Mouse (Mus musculus) embryonic facial prominence, embryonic 15.5 days (tissue): ENCODE measurements around the gene Arl16. TPM values are rescaled to one million over a fixed set of nuclear protein-coding genes. Genes with fewer than 3 reads are reported as not detected.

Experiments used
- ATAC-seq: fragments of 200-750 bp; cut with Nextera tagmentation; 2 replicates; pipeline ENCODE4 v1.8.0; 2017; ENCODE audit warnings: low read depth, moderate TSS enrichment; ENCODE audit not compliant: insufficient number of reproducible peaks, low FRiP score, low TSS enrichment
- H3K27ac ChIP-seq: fragments of 300-500 bp; sonication (generic); replicated peaks from 2 replicates; pipeline ENCODE4 v1.5.1; 2015; ENCODE audit warnings: mild to moderate bottlenecking, inconsistent platforms
- H3K27me3 ChIP-seq: fragments of 300-500 bp; sonication (generic); 2 replicates; pipeline ENCODE4 v1.6.1; 2015; ENCODE audit warnings: inconsistent platforms
- H3K36me3 ChIP-seq: fragments of 300-500 bp; sonication (generic); 2 replicates; pipeline ENCODE4 v1.6.1; 2015; ENCODE audit warnings: mild to moderate bottlenecking, inconsistent platforms
- H3K4me1 ChIP-seq: fragments of 300-500 bp; sonication (generic); 2 replicates; pipeline ENCODE4 v1.6.1; 2015; ENCODE audit warnings: inconsistent platforms
- H3K4me2 ChIP-seq: fragments of 300-500 bp; sonication (generic); replicated peaks from 2 replicates; pipeline ENCODE4 v1.6.1; 2015; ENCODE audit warnings: mild to moderate bottlenecking, inconsistent platforms
- H3K4me3 ChIP-seq: fragments of 300-500 bp; sonication (generic); replicated peaks from 2 replicates; pipeline ENCODE4 v1.5.1; 2015; ENCODE audit warnings: mild to moderate bottlenecking, inconsistent platforms
- H3K9ac ChIP-seq: fragments of 300-500 bp; sonication (generic); 2 replicates; pipeline ENCODE4 v1.6.1; 2015; ENCODE audit warnings: inconsistent platforms
- H3K9me3 ChIP-seq: fragments of 300-500 bp; sonication (generic); replicated peaks from 2 replicates; pipeline ENCODE4 v1.6.1; 2016; ENCODE audit warnings: inconsistent platforms
- WGBS: fragments of 180-500 bp; shearing (Covaris S2); methylation state at CpG from one replicate; pipeline ENCODE4 v1.1.7; 2015; 5-methylcytosine and 5-hydroxymethylcytosine counted together
- polyA plus RNA-seq: library from polyadenylated mRNA; unstranded; fragments of >200 nt; fragmentation: Nextera tagmentation; extraction: Ambion mirVana; gene quantifications from 2 replicates; pipeline ENCODE4 v1.2.1, GENCODE M21; 2015

The Arl16 gene
- polyA plus RNA-seq, 1 experiment from 2014 or later: 57.1 TPM

DNA sequence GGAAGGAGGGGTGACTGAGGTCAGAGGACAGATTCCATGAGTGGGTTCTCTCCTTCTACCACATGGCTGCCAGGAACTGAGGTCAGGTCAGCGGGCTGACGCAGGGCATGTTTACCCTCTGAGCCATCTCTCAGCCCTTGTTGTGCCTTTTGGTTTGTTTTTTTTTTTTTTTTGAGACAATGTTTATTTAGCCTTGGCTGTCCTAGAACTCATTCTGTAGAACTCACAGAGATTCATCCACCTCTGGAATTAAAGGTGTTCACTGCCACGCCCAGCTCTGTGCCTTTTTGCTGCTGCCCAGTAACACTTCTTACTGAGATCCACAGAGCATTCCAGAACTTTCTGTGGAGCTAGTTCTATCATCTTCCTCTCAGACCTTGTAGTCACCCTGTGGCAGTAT lies 38.3 kb upstream of the Arl16 start:
- H3K4me1 ChIP-seq: peaks cover 8% of the 10 kb centered on the region
- no peak overlapping the region for H3K27ac ChIP-seq
- no peak overlapping the region for H3K4me3 ChIP-seq
- H3K4me2 ChIP-seq: no peak overlapping the region
- no peak for ATAC-seq
- H3K9ac ChIP-seq: no peak overlapping the region
- WGBS: 91% methylated on average over 3 of the region's 3 CpGs
- no peaks in the 10 kb centered on the region for H3K9me3 ChIP-seq
- no peaks in the 10 kb centered on the region for H3K27me3 ChIP-seq
- no peaks in the 10 kb centered on the region for H3K36me3 ChIP-seq

DNA sequence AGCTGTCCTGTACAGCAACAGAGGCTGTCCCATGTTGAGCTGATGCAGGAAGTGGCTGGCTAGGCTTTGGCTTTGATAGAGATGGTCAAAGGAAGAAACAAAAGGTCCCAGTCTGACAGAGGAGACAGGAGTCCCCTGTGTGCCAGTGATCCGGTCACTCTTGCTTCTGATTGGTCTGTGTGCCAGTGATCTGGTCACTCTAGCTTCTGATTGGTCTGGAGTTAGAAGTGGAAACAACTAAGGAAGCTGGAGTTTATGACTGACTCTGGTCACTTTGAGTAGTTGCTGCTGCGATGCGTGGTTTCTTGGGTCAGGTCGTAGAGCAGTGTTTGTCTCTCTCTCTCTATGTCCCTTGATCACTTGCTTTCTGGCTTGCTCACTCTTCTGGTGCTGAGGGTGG lies 34.3 kb upstream of the Arl16 start:
- peaks cover 6% of the 10 kb centered on the region; the same call in 1 of the 2 replicates for H3K4me1 ChIP-seq
- H3K27ac ChIP-seq: no peak overlapping the region
- 88% methylated on average over 4 of the region's 4 CpGs for WGBS
- H3K9me3 ChIP-seq: no peaks in the 10 kb centered on the region
- peaks cover 19% of the 10 kb centered on the region for H3K36me3 ChIP-seq
- no peak overlapping the region for H3K9ac ChIP-seq
- no peak overlapping the region for H3K4me3 ChIP-seq
- no peak for ATAC-seq
- H3K4me2 ChIP-seq: no peak overlapping the region
- H3K27me3 ChIP-seq: no peaks in the 10 kb centered on the region

DNA sequence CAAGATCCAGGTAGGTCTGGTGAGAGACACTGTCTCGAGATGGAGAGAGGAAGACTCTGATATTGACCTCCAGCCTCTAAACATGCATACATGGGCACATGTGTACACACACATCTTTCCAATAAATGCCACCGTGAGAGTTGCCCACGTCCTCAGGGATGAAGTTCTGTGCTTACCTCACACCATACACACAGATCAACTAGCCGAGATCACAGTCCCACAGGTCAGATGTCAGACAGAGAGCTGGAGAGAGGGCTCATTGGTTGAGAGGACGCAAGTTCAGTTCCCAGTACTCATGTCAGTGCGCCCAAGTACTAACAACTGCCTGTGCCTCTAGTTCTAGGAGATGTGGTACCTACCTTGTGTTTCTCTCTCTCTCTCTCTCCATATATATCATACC lies 33.6 kb upstream of the Arl16 start:
- Histone ChIP-seq H3K9ac (no peak overlapping the region), H3K9me3 (no peaks in the 10 kb centered on the region), H3K4me2 (no peak overlapping the region), H3K4me3 (no peak overlapping the region), H3K27me3 (no peaks in the 10 kb centered on the region), H3K36me3 (peaks cover 25% of the 10 kb centered on the region), H3K27ac (no peak overlapping the region), H3K4me1 (peaks cover 6% of the 10 kb centered on the region; the same call in 1 of the 2 replicates)
- no peak for ATAC-seq
- 58% methylated on average over 6 of the region's 6 CpGs for WGBS

DNA sequence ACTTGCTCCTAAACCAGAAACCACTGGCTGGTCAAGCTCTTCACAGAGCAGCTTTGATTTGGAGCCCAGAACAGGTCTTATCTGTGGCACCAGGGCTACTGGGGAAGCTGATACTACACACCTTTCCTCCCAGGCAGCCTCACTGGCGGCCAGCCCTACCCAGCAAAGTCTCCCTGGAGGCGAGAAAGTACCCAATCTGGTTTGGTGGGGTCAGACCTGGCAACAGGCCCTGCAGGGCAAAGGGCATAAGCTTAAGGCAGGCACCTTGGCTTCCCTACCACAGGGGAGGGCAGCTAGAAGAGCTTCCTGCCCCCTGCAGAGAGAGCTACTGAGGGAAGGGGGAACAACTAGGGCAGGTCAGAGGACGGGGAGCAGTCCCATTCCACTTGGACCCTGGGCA lies 33.0 kb upstream of the Arl16 start:
- Histone ChIP-seq H3K9ac (no peak overlapping the region), H3K9me3 (no peaks in the 10 kb centered on the region), H3K27ac (no peak overlapping the region), H3K4me1 (peaks cover 6% of the 10 kb centered on the region; the same call in 1 of the 2 replicates), H3K27me3 (no peaks in the 10 kb centered on the region), H3K36me3 (peaks cover 32% of the 10 kb centered on the region), H3K4me2 (no peak overlapping the region), H3K4me3 (no peak overlapping the region)
- 19% methylated on average over 3 of the region's 3 CpGs for WGBS
- ATAC-seq: no peak

DNA sequence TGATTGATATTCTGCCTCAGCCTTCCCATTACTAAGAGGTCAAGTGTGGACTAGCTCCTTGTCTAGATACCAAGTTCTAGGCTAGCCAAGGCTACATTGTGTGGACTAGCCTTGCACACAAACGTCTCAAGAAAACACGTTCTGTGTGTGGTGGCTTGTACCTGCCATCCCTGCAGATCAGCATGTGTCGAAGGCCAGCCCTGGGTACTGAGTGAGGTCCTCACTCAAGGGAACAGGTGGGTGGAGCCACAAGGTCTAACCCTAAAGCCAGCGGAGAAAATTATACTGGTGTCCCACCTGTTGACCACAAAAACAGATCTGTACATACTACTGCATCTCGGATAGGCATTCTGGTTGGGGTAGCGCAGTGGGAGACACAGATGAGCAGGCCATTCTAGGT lies 32.5 kb upstream of the Arl16 start:
- Histone ChIP-seq H3K4me2 (no peak overlapping the region), H3K9ac (no peak overlapping the region), H3K27ac (no peak overlapping the region), H3K36me3 (peaks cover 37% of the 10 kb centered on the region), H3K4me3 (no peak overlapping the region), H3K9me3 (no peaks in the 10 kb centered on the region), H3K27me3 (no peaks in the 10 kb centered on the region), H3K4me1 (peaks cover 6% of the 10 kb centered on the region; the same call in 1 of the 2 replicates)
- no peak; the same call in 1 of the 2 replicates for ATAC-seq
- 76% methylated on average over 6 of the region's 6 CpGs for WGBS

DNA sequence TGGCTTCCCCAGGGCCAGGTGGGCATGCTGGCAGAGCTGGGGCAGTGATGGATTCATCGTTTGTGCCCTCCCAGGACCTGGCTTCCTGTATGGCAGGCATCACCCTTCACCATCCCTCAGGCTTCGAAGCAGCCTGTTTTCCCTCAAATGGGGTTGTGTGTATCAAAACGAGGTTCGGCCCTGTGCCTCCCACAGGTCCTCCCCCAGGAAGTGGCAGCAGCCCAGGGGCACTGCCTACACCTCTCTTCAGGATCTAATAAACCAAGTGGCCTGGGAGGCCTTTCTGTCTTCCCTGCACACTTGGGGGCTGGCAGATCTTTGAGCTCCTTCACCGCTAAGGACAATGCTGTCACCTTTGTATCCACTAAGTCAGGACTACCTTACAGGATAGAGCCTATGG lies 31.5 kb upstream of the Arl16 start:
- Histone ChIP-seq H3K9me3 (no peaks in the 10 kb centered on the region), H3K27ac (no peak overlapping the region), H3K4me2 (no peak overlapping the region), H3K36me3 (peaks cover 38% of the 10 kb centered on the region), H3K27me3 (no peaks in the 10 kb centered on the region), H3K9ac (no peak overlapping the region), H3K4me1 (peaks cover 6% of the 10 kb centered on the region; the same call in 1 of the 2 replicates), H3K4me3 (no peak overlapping the region)
- 86% methylated on average over 5 of the region's 5 CpGs for WGBS
- ATAC-seq: no peak

DNA sequence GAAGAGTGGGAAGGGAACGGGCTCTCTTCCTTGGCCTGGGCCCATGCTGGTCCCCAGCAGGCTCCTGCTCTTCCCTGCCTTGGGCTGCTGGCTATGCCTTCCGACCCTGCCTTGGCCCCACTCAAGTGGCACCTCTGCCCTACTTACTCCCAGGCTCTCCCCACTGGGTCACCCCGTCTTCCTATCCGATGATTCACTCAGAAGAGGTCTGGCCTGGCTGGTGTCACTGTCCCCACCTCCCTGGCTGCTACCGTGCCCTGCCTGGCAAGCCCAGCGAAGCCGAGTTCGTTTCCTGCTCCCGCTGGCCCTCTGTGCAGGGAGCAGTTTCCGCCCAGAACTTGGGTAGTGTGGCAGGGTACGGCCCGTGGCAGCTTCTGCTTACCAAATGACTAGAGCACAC lies 30.8 kb upstream of the Arl16 start:
- Histone ChIP-seq H3K36me3 (peaks cover 38% of the 10 kb centered on the region), H3K4me2 (no peak overlapping the region), H3K4me1 (peaks cover 13% of the 10 kb centered on the region), H3K9me3 (no peaks in the 10 kb centered on the region), H3K9ac (no peak overlapping the region), H3K27ac (no peak overlapping the region), H3K27me3 (no peaks in the 10 kb centered on the region), H3K4me3 (no peak overlapping the region)
- 93% methylated on average over 12 of the region's 12 CpGs for WGBS
- ATAC-seq: no peak

DNA sequence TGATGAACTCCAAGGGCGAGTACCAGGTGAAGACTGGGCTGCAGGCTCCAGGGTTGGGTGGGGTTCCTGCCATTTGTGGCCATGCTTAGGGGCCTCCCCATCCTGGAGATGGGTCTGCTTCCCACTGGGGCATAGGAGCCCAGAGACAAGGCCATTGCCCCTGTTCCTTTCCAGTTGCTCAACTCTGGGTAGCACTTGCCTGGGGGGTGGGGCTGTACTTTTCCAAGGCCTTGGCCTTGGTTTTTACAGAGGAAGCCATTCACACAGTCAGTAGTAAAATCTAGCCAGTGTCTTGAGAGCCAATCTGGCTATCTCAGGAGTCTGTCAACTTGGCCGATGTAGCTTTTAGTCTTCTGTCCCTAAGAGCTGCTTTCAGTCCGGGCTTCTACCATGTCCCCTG lies 30.0 kb upstream of the Arl16 start:
- Histone ChIP-seq H3K4me1 (peaks cover 20% of the 10 kb centered on the region), H3K36me3 (peaks cover 38% of the 10 kb centered on the region), H3K4me3 (no peak overlapping the region), H3K27me3 (no peaks in the 10 kb centered on the region), H3K9ac (no peak overlapping the region), H3K9me3 (no peaks in the 10 kb centered on the region), H3K27ac (no peak overlapping the region), H3K4me2 (no peak overlapping the region)
- WGBS: 90% methylated on average over 3 of the region's 3 CpGs
- ATAC-seq: no peak

DNA sequence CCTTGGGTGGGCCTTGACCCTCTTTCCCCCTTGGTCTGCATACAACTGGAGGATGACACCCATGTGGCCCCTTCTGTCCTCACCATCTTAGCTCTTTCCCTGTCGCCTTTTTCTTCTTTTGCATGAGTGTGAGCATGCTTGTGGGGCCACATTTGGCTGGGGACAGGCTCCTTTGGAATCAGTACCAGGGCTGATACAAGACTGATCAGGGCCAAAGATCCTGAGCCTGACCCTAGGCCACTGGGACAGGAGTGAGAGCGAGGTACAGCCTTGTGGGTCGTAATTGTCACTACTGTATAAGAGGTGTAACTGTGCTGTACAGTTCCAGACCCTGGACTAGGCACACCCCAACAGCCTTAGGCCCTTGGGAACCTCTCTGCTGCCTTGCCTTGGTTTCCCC lies 26.5 kb upstream of the Arl16 start:
- peaks cover 34% of the 10 kb centered on the region for H3K4me1 ChIP-seq
- WGBS: 73% methylated on average over 3 of the region's 3 CpGs
- H3K9ac ChIP-seq: no peak overlapping the region
- no peaks in the 10 kb centered on the region for H3K27me3 ChIP-seq
- H3K27ac ChIP-seq: no peak overlapping the region
- no peak overlapping the region for H3K4me3 ChIP-seq
- no peaks in the 10 kb centered on the region for H3K9me3 ChIP-seq
- H3K36me3 ChIP-seq: peaks cover 41% of the 10 kb centered on the region
- ATAC-seq: no peak
- H3K4me2 ChIP-seq: no peak overlapping the region

DNA sequence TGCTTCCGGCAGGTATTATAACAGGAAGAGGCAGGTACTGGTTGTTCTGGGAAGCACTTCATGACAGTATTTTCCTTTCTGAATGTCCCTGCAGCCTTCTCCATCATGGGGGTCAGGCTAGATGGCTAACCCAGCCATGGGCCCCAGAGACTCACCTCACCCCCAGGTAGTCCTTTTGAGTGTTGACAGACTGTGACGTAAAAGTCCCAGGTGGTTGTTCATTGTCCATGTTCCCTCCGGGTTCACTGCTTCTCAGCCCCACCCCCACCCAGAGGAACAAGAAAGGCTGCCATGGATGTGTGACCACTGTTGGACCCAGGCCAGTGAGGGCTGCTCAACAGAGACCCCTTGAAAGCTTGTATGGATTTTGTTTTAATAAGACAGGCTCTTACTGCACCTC lies 25.9 kb upstream of the Arl16 start:
- Histone ChIP-seq H3K4me3 (peak overlapping the region; percentile 95), H3K27me3 (no peaks in the 10 kb centered on the region), H3K4me1 (peaks cover 34% of the 10 kb centered on the region), H3K9me3 (no peaks in the 10 kb centered on the region), H3K36me3 (peaks cover 44% of the 10 kb centered on the region), H3K9ac (0 out of 2 replicates have a peak overlapping the region, but pooled peaks have one; percentile 80), H3K27ac (peak overlapping the region; percentile 85; the same call in 1 of the 2 replicates), H3K4me2 (peak overlapping the region; percentile 96)
- WGBS: 41% methylated on average over 3 of the region's 3 CpGs
- no peak for ATAC-seq

DNA sequence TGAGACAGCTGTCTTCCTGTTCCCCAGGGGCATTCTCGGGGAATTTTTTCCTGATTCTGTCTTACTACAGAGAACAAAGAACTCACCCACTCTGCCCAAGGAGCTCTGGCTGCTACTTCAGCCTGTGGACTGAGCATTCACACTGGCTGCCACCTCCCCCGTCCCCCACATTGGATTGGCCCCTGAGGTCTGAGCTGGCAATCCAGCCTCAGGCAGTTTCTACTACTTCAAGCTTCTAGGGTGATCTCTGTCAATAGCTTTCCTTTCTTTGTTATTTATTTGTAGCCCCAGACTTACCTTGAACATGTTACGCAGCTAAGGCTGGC lies 25.4 kb upstream of the Arl16 start:
- Histone ChIP-seq H3K27ac (peak overlapping the region; percentile 85), H3K27me3 (no peaks in the 10 kb centered on the region), H3K36me3 (peaks cover 44% of the 10 kb centered on the region), H3K4me1 (peaks cover 34% of the 10 kb centered on the region), H3K9ac (peak overlapping the region; percentile 80), H3K4me3 (peak overlapping the region; percentile 95), H3K4me2 (peak overlapping the region; percentile 96), H3K9me3 (no peaks in the 10 kb centered on the region)
- 20% methylated on average over 3 of the region's 3 CpGs for WGBS
- ATAC-seq: no peak

DNA sequence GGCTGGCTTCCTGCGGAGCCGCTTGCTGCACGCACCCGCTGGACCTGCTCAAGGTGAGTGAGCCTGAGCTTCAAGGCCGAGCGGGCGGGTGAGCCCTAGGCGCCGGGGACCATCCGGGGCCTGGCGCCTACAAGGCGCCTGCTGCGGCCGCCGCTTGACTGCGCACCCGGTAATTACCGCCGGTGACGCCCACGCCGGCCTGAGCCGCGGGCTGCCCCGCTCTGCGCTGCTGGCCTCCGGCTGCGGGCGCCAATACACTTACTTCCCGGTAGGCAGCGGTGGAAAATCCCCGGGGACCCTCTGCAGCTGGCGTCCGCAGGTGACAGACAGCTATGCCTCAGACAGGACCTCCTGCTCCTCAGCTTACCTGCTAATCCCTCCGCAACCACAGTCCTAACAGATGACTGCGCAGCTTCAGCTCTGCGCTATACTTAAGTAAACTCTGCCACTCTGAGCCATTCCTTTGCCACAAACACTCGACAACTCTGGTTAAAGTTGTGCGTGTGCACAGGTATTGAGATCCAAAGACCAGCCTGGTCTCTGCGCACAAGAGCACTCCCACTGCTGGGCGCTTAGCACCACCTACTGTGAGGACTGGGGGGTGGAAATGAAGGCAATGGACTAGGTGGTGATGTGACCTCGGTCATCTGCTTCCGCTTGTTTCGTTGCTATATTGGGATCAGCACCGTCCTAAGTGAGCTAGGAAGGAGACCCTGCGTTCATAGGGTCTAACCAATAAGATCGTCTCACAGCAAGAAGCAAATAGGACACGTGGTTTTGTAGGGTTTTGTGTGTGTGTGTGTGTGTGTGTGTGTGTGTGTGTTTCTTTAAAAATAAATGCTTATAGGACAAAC lies 24.8 kb upstream of the Arl16 start:
- peak; percentile 54 for ATAC-seq
- Histone ChIP-seq H3K27ac (peak overlapping the region; percentile 85), H3K27me3 (no peaks in the 10 kb centered on the region), H3K4me2 (peak overlapping the region; percentile 96), H3K4me3 (peak overlapping the region; percentile 95), H3K9me3 (no peaks in the 10 kb centered on the region), H3K4me1 (peaks cover 34% of the 10 kb centered on the region), H3K36me3 (peaks cover 44% of the 10 kb centered on the region), H3K9ac (peak overlapping the region; percentile 80)
- under 1% methylated on average over 48 of the region's 48 CpGs for WGBS
